Mouse (Mus musculus) spleen, adult 2 months (tissue): Measurements from ENCODE around the gene Tead3.

Source experiments
- CTCF ChIP-seq: fragments of 200-500 bp; IDR thresholded peaks from 2 replicates; pipeline ENCODE4 v1.5.1; 2011; ENCODE audit warnings: mild to moderate bottlenecking, inconsistent platforms; ENCODE audit not compliant: insufficient read depth, insufficient read length, insufficient replicate concordance; ENCODE audit errors: extremely low read depth
- POLR2A ChIP-seq: fragments of 200-500 bp; IDR thresholded peaks from 2 replicates; pipeline ENCODE4 v1.6.1; 2011; ENCODE audit warnings: low read depth, low read length, inconsistent platforms

- TF ChIP-seq POLR2A (no peak), CTCF (no peak)
Measured at GRCm38 (mm10) chr17:28313880-28314225, 36.8 kb downstream of the Tead3 start.
